21 mouse cellular contexts compared by ENCODE assay signal in genomic region chr11:22793176-22793880, GRCm38 (mm10).
A peak's percentile ranks its signal among the peaks of the same experiment; 100 is the strongest.
DNase-seq lines count a peak whose midpoint lies in the region; ATAC-seq and TF ChIP-seq lines count a peak whose summit lies in the region.
"Had no signal": no experiment of that assay in that cellular context is flagged by ENCODE, and none has a peak within 500 bp of the region (broad histone marks: within the 10 kb centered on the region; RNA-seq: fewer than 3 reads in every experiment).

No protein-coding gene starts in this region.

- DNase-seq in testis, postnatal 10 days (ENCODE audit: low spot score), result peak; percentile 14
- no peak for DNase-seq in testis, postnatal 14 days (ENCODE audit: low spot score)
- peak; percentile 72 for DNase-seq in c-Kit-positive CD71-positive TER-119-negative erythroid progenitor cells, embryonic 14.5 days (ENCODE audit: low read depth)
- no peak for DNase-seq in liver, embryonic 11.5 days (ENCODE audit: low spot score)
- DNase-seq in liver, postnatal 0 days, result no peak
- no peak for DNase-seq in urinary bladder, adult 2 months (ENCODE audit: low spot score)
- DNase-seq: adrenal gland, postnatal 14 days; cerebellum, adult 9-11 months; forebrain, postnatal 0 days; gastrocnemius, adult 2 months; heart, postnatal 14 days; kidney, adult 18-20 months; lung, postnatal 10 days had no signal

- H3K9ac ChIP-seq in liver, embryonic 11.5 days (ENCODE audit: low read depth, low read length), result no peak overlapping the region
- H3K9ac ChIP-seq in liver, postnatal 0 days (replicated peaks), result no peak overlapping the region
- H3K9ac ChIP-seq in hindbrain, embryonic 16.5 days (ENCODE audit: low read depth, low read length), result no peak overlapping the region
- no peak overlapping the region for H3K9ac ChIP-seq in intestine, postnatal 0 days (ENCODE audit: low read depth, low read length)
- H3K9ac ChIP-seq: embryonic facial prominence, embryonic 12.5 days; forebrain, postnatal 0 days; heart, embryonic 12.5 days; hindbrain, embryonic 12.5 days; midbrain, embryonic 13.5 days had no signal

- WGBS in liver, embryonic 11.5 days, result 70% methylated on average over 3 of the region's 3 CpGs
- WGBS in liver, postnatal 0 days (ENCODE audit: insufficient replicate concordance), result 79% methylated on average over 3 of the region's 3 CpGs
- WGBS in hindbrain, embryonic 16.5 days, result 79% methylated on average over 3 of the region's 3 CpGs
- WGBS in intestine, postnatal 0 days, result 83% methylated on average over 3 of the region's 3 CpGs

- peak; percentile 97 for ATAC-seq in liver, embryonic 11.5 days (replicated peaks; ENCODE audit: low FRiP score)
- ATAC-seq in liver, postnatal 0 days, result peak; percentile 83
- ATAC-seq in hindbrain, embryonic 16.5 days, result no peak
- no peak for ATAC-seq in intestine, postnatal 0 days
- ATAC-seq: forebrain, postnatal 0 days; midbrain, embryonic 13.5 days had no signal

- peaks cover 18% of the 10 kb centered on the region for H3K4me1 ChIP-seq in liver, embryonic 11.5 days (replicated peaks; ENCODE audit: control insufficient read depth, insufficient read depth, low read length)
- H3K4me1 ChIP-seq in liver, postnatal 0 days (ENCODE audit: insufficient read depth), result peaks cover 11% of the 10 kb centered on the region; the same call in 1 of the 2 replicates
- no peaks in the 10 kb centered on the region for H3K4me1 ChIP-seq in hindbrain, embryonic 16.5 days (ENCODE audit: control insufficient read depth, insufficient read depth, low read depth, low read length)
- H3K4me1 ChIP-seq in intestine, postnatal 0 days (replicated peaks; ENCODE audit: control insufficient read depth, insufficient read depth, low read length), result no peaks in the 10 kb centered on the region
- H3K4me1 ChIP-seq: embryonic facial prominence, embryonic 12.5 days; hindbrain, embryonic 12.5 days; limb, embryonic 10.5 days; midbrain, embryonic 13.5 days had no signal

- peak overlapping the region; percentile 69 for H3K27ac ChIP-seq in liver, embryonic 11.5 days (ENCODE audit: low read depth, low read length)
- H3K27ac ChIP-seq in liver, postnatal 0 days (ENCODE audit: low read depth), result no peak overlapping the region
- H3K27ac ChIP-seq in hindbrain, embryonic 16.5 days (ENCODE audit: low read depth, low read length), result no peak overlapping the region
- no peak overlapping the region for H3K27ac ChIP-seq in intestine, postnatal 0 days (ENCODE audit: low read depth, low read length)
- H3K27ac ChIP-seq: embryonic facial prominence, embryonic 12.5 days; gastrocnemius, adult 2 months; hindbrain, embryonic 12.5 days; kidney, postnatal 0 days; limb, embryonic 10.5 days; midbrain, embryonic 13.5 days had no signal

- H3K4me3 ChIP-seq in liver, embryonic 11.5 days (ENCODE audit: low read depth, low read length), result no peak overlapping the region
- no peak overlapping the region for H3K4me3 ChIP-seq in liver, postnatal 0 days (ENCODE audit: low read depth, low read length)
- no peak overlapping the region for H3K4me3 ChIP-seq in hindbrain, embryonic 16.5 days (ENCODE audit: low read length)
- no peak overlapping the region for H3K4me3 ChIP-seq in intestine, postnatal 0 days (ENCODE audit: low read depth, low read length)
- H3K4me3 ChIP-seq: embryonic facial prominence, embryonic 12.5 days; gastrocnemius, adult 2 months; heart, embryonic 12.5 days; hindbrain, embryonic 12.5 days; limb, embryonic 10.5 days; midbrain, embryonic 13.5 days had no signal

- TF ChIP-seq EP300 in liver, postnatal 0 days (IDR thresholded peaks at IDR 0.05; ENCODE audit: low read depth), result peak; percentile 26

- TF ChIP-seq CTCF in liver, postnatal 0 days (IDR thresholded peaks at IDR 0.05; ENCODE audit: low read depth), result no peak
- no peak for TF ChIP-seq CTCF in intestine, postnatal 0 days (IDR thresholded peaks at IDR 0.05; ENCODE audit: low read depth)

- H3K36me3 ChIP-seq in liver, embryonic 11.5 days (ENCODE audit: control insufficient read depth, insufficient read depth, low read length), result no peaks in the 10 kb centered on the region
- no peaks in the 10 kb centered on the region for H3K36me3 ChIP-seq in liver, postnatal 0 days (replicated peaks; ENCODE audit: insufficient read depth, low read length)
- no peaks in the 10 kb centered on the region for H3K36me3 ChIP-seq in hindbrain, embryonic 16.5 days (ENCODE audit: control insufficient read depth, insufficient read depth, low read length)
- H3K36me3 ChIP-seq in intestine, postnatal 0 days (ENCODE audit: control insufficient read depth, insufficient read depth), result no peaks in the 10 kb centered on the region
- H3K36me3 ChIP-seq: embryonic facial prominence, embryonic 12.5 days; heart, embryonic 12.5 days; hindbrain, embryonic 12.5 days; limb, embryonic 10.5 days; midbrain, embryonic 13.5 days had no signal

- no peaks in the 10 kb centered on the region for H3K27me3 ChIP-seq in liver, embryonic 11.5 days (replicated peaks; ENCODE audit: control insufficient read depth, insufficient read depth, low read length)
- H3K27me3 ChIP-seq in liver, postnatal 0 days (ENCODE audit: insufficient read depth, low read length), result no peaks in the 10 kb centered on the region
- H3K27me3 ChIP-seq in hindbrain, embryonic 16.5 days (replicated peaks; ENCODE audit: control insufficient read depth, insufficient read depth, low read length), result no peaks in the 10 kb centered on the region
- H3K27me3 ChIP-seq in intestine, postnatal 0 days (replicated peaks; ENCODE audit: control insufficient read depth, insufficient read depth, low read length), result no peaks in the 10 kb centered on the region
- H3K27me3 ChIP-seq: embryonic facial prominence, embryonic 12.5 days; heart, embryonic 12.5 days; hindbrain, embryonic 12.5 days; midbrain, embryonic 13.5 days had no signal

- H3K4me2 ChIP-seq in liver, embryonic 11.5 days, result peak overlapping the region; percentile 35
- H3K4me2 ChIP-seq in liver, postnatal 0 days (ENCODE audit: low read depth, low read length), result peak overlapping the region; percentile 4; the same call in 1 of the 2 replicates
- no peak overlapping the region for H3K4me2 ChIP-seq in hindbrain, embryonic 16.5 days (ENCODE audit: low read length)
- no peak overlapping the region for H3K4me2 ChIP-seq in intestine, postnatal 0 days (replicated peaks; ENCODE audit: low read depth)
- H3K4me2 ChIP-seq: embryonic facial prominence, embryonic 12.5 days; heart, embryonic 12.5 days; hindbrain, embryonic 12.5 days; midbrain, embryonic 13.5 days had no signal

- H3K9me3 ChIP-seq in liver, embryonic 11.5 days (ENCODE audit: control insufficient read depth, low read length), result no peaks in the 10 kb centered on the region
- H3K9me3 ChIP-seq in liver, postnatal 0 days (ENCODE audit: low read length), result no peaks in the 10 kb centered on the region
- no peaks in the 10 kb centered on the region for H3K9me3 ChIP-seq in hindbrain, embryonic 16.5 days (ENCODE audit: control insufficient read depth, low read length)
- no peaks in the 10 kb centered on the region for H3K9me3 ChIP-seq in intestine, postnatal 0 days (ENCODE audit: control insufficient read depth)
- H3K9me3 ChIP-seq: embryonic facial prominence, embryonic 12.5 days; hindbrain, embryonic 12.5 days; limb, embryonic 10.5 days; midbrain, embryonic 13.5 days had no signal

Comparison
In these comparisons a context has a peak if more than half of its experiments do, and no peak if none do; other contexts are left out.
1. DNase-seq: peak in testis, postnatal 10 days (single experiment) and c-Kit-positive CD71-positive TER-119-negative erythroid progenitor cells, embryonic 14.5 days (single experiment); none in testis, postnatal 14 days (single experiment), liver, embryonic 11.5 days (single experiment), liver, postnatal 0 days (single experiment) and urinary bladder, adult 2 months (single experiment).
2. ATAC-seq: peak in liver, embryonic 11.5 days (single experiment) and liver, postnatal 0 days (single experiment); none in hindbrain, embryonic 16.5 days (single experiment) and intestine, postnatal 0 days (single experiment).
3. H3K4me2 ChIP-seq: peak in liver, embryonic 11.5 days (single experiment) and liver, postnatal 0 days (single experiment); none in hindbrain, embryonic 16.5 days (single experiment) and intestine, postnatal 0 days (single experiment).